Mouse (Mus musculus) C2C12 (cell line): Measurements from ENCODE around the gene Polr3b. TPM values are rescaled to one million over a fixed set of nuclear protein-coding genes. Genes with fewer than 3 reads are reported as not detected.
A peak's percentile ranks its signal among the peaks of the same experiment; 100 is the strongest.

ENCODE experiments used
- H3K27me3 ChIP-seq: one replicate; pipeline ENCODE4 v1.6.1; 2011; ENCODE audit not compliant: control insufficient read depth, insufficient read depth, insufficient read length
- H3K36me3 ChIP-seq: one replicate; pipeline ENCODE4 v1.6.1; 2011; ENCODE audit not compliant: control insufficient read depth, insufficient read depth
- H3K4me3 ChIP-seq: one replicate; pipeline ENCODE4 v1.5.1; 2011; ENCODE audit warnings: mild to moderate bottlenecking, control low read depth; ENCODE audit not compliant: poor library complexity, insufficient read depth, severe bottlenecking
- H3K79me2 ChIP-seq: one replicate; pipeline ENCODE4 v1.6.1; 2011; ENCODE audit not compliant: control insufficient read depth, insufficient read depth
- H3K79me3 ChIP-seq: one replicate; pipeline ENCODE4 v1.6.1; 2011; ENCODE audit warnings: low read depth, control low read depth
- H3ac ChIP-seq: one replicate; pipeline ENCODE3; 2011; ENCODE audit warnings: low read depth; ENCODE audit not compliant: control insufficient read depth, insufficient read length
- CEBPB ChIP-seq: IDR thresholded peaks from one replicate; pipeline ENCODE4 v1.6.1; 2011; ENCODE audit warnings: low read depth, mild to moderate bottlenecking, control low read depth, moderate library complexity
- CTCF ChIP-seq: IDR thresholded peaks from one replicate; pipeline ENCODE4 v1.5.1; 2011; ENCODE audit not compliant: control insufficient read depth, insufficient read depth, insufficient read length
- FOSL1 ChIP-seq: IDR thresholded peaks from one replicate; pipeline ENCODE4 v1.8.0; 2011; ENCODE audit warnings: mild to moderate bottlenecking, low read length; ENCODE audit not compliant: poor library complexity, insufficient read depth, severe bottlenecking
- MAX ChIP-seq: IDR thresholded peaks from one replicate; pipeline ENCODE4 v1.6.1; 2011; ENCODE audit warnings: mild to moderate bottlenecking, control low read depth
- MYOD1 ChIP-seq: IDR thresholded peaks from one replicate; pipeline ENCODE4 v1.6.1; 2011; ENCODE audit warnings: low read depth; ENCODE audit not compliant: control insufficient read depth, insufficient read length
- MYOG ChIP-seq: IDR thresholded peaks from one replicate; pipeline ENCODE4 v1.6.1; 2011; ENCODE audit not compliant: control insufficient read depth, insufficient read length; ENCODE audit errors: extremely low read depth
- USF1 ChIP-seq: IDR thresholded peaks from one replicate; pipeline ENCODE4 v1.6.1; 2011; ENCODE audit warnings: low read depth, mild to moderate bottlenecking, control low read depth, moderate library complexity
- polyA plus RNA-seq: library from polyadenylated mRNA; unstranded; fragments of >200 nt; fragmentation: generic; extraction: Trizol; gene quantifications from one replicate; pipeline ENCODE4 v1.2.1, GENCODE M21; 2012; ENCODE audit warnings: missing spikeins

Polr3b gene
- polyA plus RNA-seq, 1 experiment: 9.5 TPM

DNA sequence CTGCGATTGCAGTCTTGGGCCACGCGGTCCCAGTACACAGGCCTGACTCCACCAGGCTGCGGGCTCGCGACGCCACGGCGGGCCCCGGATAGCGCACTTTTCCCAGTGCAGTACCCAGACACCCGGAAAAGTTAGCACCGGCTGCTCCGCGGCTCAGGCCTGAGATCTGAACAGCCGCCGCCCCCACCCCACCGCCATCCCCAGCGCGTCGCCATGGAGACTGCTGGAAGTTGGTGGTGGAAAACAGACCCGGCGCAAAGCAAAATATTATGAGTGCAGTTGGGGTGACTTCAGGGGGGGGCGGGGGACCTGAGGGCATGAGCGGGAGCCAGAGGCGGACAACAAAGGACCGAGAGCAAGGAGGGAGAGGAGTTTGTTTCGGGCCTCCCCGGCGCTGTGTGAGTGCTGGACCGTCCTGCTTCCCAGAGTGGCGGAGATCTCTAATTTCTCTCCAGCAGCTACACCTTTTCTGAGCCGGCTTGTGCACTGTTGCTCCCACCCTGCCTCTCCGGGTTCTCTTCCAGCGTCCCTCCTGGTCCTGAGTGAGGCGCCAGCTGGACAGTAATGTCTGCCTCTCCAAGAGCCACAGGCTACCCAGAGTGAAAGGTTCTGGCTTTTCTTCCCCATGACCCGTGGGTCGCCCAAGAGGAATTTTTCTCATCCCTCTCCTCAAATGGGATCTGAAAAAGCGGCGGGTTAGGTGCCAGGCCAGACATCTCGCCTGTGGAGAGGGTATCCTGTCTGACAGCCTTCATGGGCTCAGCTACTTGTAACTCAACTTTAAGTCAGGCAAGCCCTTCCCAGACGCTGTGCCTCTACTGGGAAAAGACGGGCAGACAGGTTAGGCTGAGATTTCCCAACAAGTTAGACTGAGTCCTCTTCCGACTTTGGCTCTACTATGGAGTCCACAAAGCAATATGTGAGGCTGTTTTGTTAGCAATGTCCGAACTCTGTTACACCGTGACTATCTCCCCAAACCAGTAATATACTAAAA, 138.3 kb downstream of the Polr3b start:
- Histone ChIP-seq H3K36me3 (no peaks in the 10 kb centered on the region), H3ac (no peak overlapping the region), H3K27me3 (peaks cover 51% of the 10 kb centered on the region), H3K79me3 (no peaks in the 10 kb centered on the region), H3K79me2 (no peaks in the 10 kb centered on the region), H3K4me3 (no peak overlapping the region)
- TF ChIP-seq USF1 (no peak), CEBPB (no peak), MYOG (no peak), MYOD1 (no peak), CTCF (no peak), MAX (no peak), FOSL1 (no peak)

DNA sequence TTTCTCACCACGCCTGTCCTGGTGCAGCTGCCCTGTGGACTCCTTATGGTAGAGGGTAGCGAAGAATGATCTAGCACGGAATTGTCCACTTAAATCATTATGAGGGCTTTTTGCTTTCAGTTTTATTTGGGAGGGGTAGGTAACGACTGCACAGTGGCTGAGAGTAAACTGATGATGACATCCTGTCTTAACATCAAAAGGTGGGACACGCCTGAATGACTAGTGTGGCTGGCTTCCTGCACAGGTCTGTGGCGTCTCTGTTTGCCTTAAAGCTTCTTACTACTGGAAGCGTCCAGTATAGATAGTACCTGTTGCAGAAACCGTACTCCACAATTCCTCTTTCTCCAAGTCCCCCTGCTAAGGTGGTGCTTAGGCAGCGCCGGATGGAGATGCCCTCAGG, 146.7 kb downstream of the Polr3b start:
- Histone ChIP-seq H3K36me3 (no peaks in the 10 kb centered on the region), H3ac (no peak overlapping the region), H3K79me2 (no peaks in the 10 kb centered on the region), H3K27me3 (peaks cover 13% of the 10 kb centered on the region), H3K79me3 (no peaks in the 10 kb centered on the region), H3K4me3 (no peak overlapping the region)
- no peak for TF ChIP-seq MYOG
- no peak for TF ChIP-seq CTCF
- TF ChIP-seq USF1: no peak
- TF ChIP-seq CEBPB: no peak
- no peak for TF ChIP-seq MAX
- TF ChIP-seq MYOD1: no peak
- no peak for TF ChIP-seq FOSL1

DNA sequence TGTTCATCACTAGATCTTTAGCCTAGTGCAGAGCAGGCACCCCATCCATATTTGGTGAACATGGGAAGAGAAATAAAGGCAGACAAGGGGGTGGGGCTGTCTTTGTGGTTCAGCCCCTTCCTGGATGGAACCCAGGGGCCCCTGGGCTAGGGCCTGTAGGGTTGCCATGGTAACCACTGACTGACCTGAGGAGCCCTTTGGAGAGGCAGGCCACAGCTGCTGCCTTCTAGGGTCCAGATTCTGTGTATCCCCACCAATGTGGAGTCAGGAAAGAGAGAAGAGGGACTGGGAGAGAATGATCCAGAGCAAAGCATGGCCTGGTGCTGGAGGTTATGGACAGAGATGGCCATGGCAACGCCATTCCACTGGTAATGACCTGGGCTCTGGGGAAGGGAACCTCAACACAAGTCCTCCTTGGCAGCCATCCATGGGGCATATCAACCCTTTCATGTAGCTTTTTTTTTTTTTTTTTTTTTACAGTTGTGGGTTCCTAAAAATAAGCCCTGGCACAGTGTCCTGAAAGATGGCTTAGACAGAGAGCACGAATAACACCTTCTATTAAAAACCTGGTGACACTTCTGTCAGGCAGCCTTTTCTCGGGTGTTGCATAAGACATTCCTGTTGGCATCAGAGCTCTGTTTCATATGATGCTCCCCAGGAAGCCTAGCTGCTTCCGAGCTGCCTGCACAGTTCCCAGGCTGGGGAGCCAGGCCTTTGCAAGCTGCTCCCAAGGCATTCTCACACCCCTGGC, 150.5 kb downstream of the Polr3b start:
- TF ChIP-seq MYOD1 (no peak), MAX (no peak), CEBPB (no peak), FOSL1 (no peak), MYOG (no peak), USF1 (no peak), CTCF (no peak)
- Histone ChIP-seq H3K36me3 (no peaks in the 10 kb centered on the region), H3K4me3 (no peak overlapping the region), H3ac (no peak overlapping the region), H3K79me3 (no peaks in the 10 kb centered on the region), H3K27me3 (peaks cover 5% of the 10 kb centered on the region), H3K79me2 (no peaks in the 10 kb centered on the region)

GRCm38 (mm10) chr10:84773889-84774288, 151.8 kb downstream of the Polr3b start:
- no peaks in the 10 kb centered on the region for H3K27me3 ChIP-seq
- no peak for TF ChIP-seq CTCF
- TF ChIP-seq FOSL1: no peak
- TF ChIP-seq MYOG: no peak
- TF ChIP-seq CEBPB: no peak
- no peak for TF ChIP-seq MYOD1
- no peak for TF ChIP-seq MAX
- TF ChIP-seq USF1: no peak
- H3K36me3 ChIP-seq: no peaks in the 10 kb centered on the region
- no peak overlapping the region for H3K4me3 ChIP-seq
- no peaks in the 10 kb centered on the region for H3K79me2 ChIP-seq
- no peaks in the 10 kb centered on the region for H3K79me3 ChIP-seq
- no peak overlapping the region for H3ac ChIP-seq

DNA sequence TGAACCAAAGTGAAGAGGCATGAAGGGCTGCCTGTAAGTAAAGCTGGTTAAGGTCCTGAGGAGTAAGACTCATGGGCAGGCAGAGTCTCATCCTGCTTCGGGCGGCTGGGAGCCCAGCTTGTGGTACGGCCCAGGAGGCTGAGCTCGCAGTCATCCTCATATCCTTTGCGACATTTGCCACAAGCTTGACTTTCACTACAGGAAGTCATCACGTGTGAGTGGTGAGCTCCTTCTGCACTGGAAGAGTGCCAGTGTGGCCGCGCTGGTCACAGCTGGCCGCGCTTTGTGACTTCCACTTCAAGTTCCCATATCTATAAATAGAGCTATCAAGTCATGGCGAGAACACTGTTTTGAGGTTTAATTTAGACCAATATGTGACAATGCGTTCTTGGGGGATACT, 152.5 kb downstream of the Polr3b start:
- peak; percentile 28 for TF ChIP-seq USF1
- TF ChIP-seq MYOD1: no peak

More for the DNA sequence above, 152.5 kb downstream of the Polr3b start:
- Histone ChIP-seq H3K4me3 (no peak overlapping the region), H3K79me3 (no peaks in the 10 kb centered on the region), H3K27me3 (no peaks in the 10 kb centered on the region), H3ac (no peak overlapping the region), H3K36me3 (no peaks in the 10 kb centered on the region), H3K79me2 (no peaks in the 10 kb centered on the region)

Other genes starting within 250 kb of the Polr3b start
- 15.2 TPM for gene Nuak1, start 181.7 kb upstream of the Polr3b start, polyA plus RNA-seq
- 106 TPM for gene Ckap4, start 88.2 kb upstream of the Polr3b start, polyA plus RNA-seq
- 0.91 TPM for gene Tcp11l2, start 45.7 kb upstream of the Polr3b start, polyA plus RNA-seq
- gene Rfx4, start 133.8 kb downstream of the Polr3b start, polyA plus RNA-seq: not detected